Mouse (Mus musculus): ENCODE data around the gene Slc9a1. TPM values are rescaled to one million over a fixed set of nuclear protein-coding genes. Genes with fewer than 3 reads are reported as not detected.

Gene Slc9a1
- total RNA-seq, 2 experiments from 2014 or later: 24.1 to 24.4 TPM

Small RNA genes within 50 kb of the gene (microRNA-seq; reads per million reads assigned to microRNA genes)
- gene Mir5122: 1.1 reads per million

Other genes with a start within 250 kb of the Slc9a1 start
- gene Wasf2, start 239.2 kb upstream of the Slc9a1 start, total RNA-seq (2021): 100 to 1,000 TPM; 110 TPM
- gene Cd164l2, start 157.6 kb upstream of the Slc9a1 start, total RNA-seq (2021): under 1 TPM in 1 of 2 experiments, not detected in 1; 0.74 TPM
- not detected for gene Gpr3, start 157.2 kb upstream of the Slc9a1 start, total RNA-seq (2021)
- gene Map3k6, start 128.9 kb upstream of the Slc9a1 start, total RNA-seq (2021): 1 to 10 TPM; 2.3 to 2.6 TPM
- gene Sytl1, start 106.6 kb upstream of the Slc9a1 start, total RNA-seq (2021): 1 to 10 TPM; 1.0 TPM
- 10 to 100 TPM; 28.7 to 29.1 TPM for gene Tmem222, start 91.9 kb upstream of the Slc9a1 start, total RNA-seq (2021)
- 10 to 100 TPM; 43.1 to 45.0 TPM for gene Wdtc1, start 16.2 kb upstream of the Slc9a1 start, total RNA-seq (2021)
- under 1 TPM; 0.57 to 0.74 TPM for gene Tent5b, start 110.4 kb downstream of the Slc9a1 start, total RNA-seq (2021)
- 1 to 10 TPM; 3.4 to 4.6 TPM for gene Trnp1, start 128.8 kb downstream of the Slc9a1 start, total RNA-seq (2021)
- not detected for gene Kdf1, start 149.3 kb downstream of the Slc9a1 start, total RNA-seq (2021)
- gene Nudc, start 176.3 kb downstream of the Slc9a1 start, total RNA-seq (2021): 10 to 100 TPM; 73.7 to 80.7 TPM
- not detected for gene Nr0b2, start 183.7 kb downstream of the Slc9a1 start, total RNA-seq (2021)
- gene Gpatch3, start 205.0 kb downstream of the Slc9a1 start, total RNA-seq (2021): 1 to 10 TPM; 5.2 to 6.0 TPM
- 1 to 10 TPM; 6.5 to 7.6 TPM for gene Gpn2, start 214.7 kb downstream of the Slc9a1 start, total RNA-seq (2021)
- gene Sfn, start 232.5 kb downstream of the Slc9a1 start, total RNA-seq (2021): 1 to 10 TPM; 2.2 to 2.3 TPM